Mouse (Mus musculus) cerebellum, adult 2 months (tissue): ENCODE results near the gene Iqcb1.

Experiments
- CTCF ChIP-seq: fragments of 200-500 bp; IDR thresholded peaks from 2 replicates; pipeline ENCODE4 v1.5.1; 2011; ENCODE audit warnings: low read depth, mild to moderate bottlenecking, control low read depth, low read length, moderate library complexity, borderline replicate concordance; ENCODE audit not compliant: insufficient read depth
- POLR2A ChIP-seq: fragments of 200-500 bp; IDR thresholded peaks from 2 replicates; pipeline ENCODE4 v1.6.1; 2011; ENCODE audit warnings: low read length, control low read depth, borderline replicate concordance; ENCODE audit not compliant: insufficient read depth

- TF ChIP-seq CTCF, result no peak
- TF ChIP-seq POLR2A, result no peak
These were observed 29.9 kb upstream of the Iqcb1 start for GRCm38 (mm10) chr16:36798334-36798733.
